Mouse (Mus musculus): Measurements from ENCODE around the gene Olfr1173.

Gene Olfr1173
- long read RNA-seq, experiment 1, result 0 reads
- long read RNA-seq, experiment 2, result 0 reads

DNA sequence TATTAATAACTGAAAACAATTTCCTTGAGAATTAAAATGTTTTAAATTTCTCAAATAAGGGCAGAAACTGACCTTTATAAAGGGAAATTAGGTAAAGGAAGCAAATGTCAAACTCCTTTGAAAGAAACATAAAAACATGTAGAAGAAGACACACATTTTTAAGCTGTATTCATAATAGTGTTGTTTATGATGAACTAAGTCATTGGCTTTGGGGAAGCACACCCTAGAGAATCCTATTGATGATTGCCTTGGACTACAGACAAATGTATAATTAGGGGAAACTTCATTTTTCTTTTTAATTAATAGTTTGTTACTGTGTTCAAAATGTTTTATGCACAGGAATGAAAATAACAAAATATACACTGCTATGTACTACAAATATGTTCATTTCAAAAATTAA, at the start of gene Olfr1173:
Gene Olfr1173 (minus strand): TSS at position 101 of the 400 bp plus-strand sequence.
- intact Hi-C loops (cut with DNase I), result no loop called here

DNA sequence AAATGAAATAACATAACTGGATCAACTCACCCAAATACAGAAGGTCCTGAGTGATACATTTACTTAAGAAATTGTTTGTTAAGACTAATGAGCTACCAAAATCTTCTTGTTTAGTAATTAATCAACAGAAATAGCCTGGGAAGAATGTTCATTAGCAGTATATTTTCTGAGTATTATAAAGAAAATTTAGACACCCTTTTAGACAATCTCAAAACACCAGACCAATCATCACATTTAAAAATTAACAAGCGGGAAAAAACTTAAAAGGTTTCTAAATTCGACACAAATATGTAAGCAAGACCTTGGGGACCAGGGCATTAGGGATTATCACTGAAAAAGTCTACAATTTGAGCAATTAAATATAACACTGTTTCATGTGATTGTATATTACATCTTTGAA, 47.4 kb upstream of the Olfr1173 start, which contains the start of gene Olfr1175-ps:
Gene Olfr1175-ps (minus strand): TSS at position 101 of the 400 bp plus-strand sequence.
- intact Hi-C loops (cut with DNase I), result no loop called here

DNA sequence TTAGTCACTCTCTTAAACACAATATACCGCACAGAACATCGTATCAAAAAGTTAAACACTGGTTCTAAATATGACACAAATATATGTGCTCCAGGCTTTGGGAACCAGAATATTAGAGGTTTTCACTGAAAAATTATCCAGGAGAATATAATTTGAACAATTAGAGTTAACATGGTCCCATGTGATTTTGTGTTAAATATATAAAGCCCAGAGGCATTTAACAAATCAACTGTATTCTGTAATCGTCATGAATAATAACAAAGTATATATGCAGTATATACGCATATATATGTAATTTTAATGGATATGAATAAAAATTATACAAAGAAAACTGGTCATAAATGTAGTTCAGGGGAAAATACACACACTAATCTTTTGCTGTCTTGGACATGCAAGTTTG, 35.4 kb upstream of the Olfr1173 start, which contains the start of gene Olfr1174-ps:
Gene Olfr1174-ps (minus strand): TSS at position 101 of the 400 bp plus-strand sequence.
- intact Hi-C loops (cut with DNase I), result no loop called here

DNA sequence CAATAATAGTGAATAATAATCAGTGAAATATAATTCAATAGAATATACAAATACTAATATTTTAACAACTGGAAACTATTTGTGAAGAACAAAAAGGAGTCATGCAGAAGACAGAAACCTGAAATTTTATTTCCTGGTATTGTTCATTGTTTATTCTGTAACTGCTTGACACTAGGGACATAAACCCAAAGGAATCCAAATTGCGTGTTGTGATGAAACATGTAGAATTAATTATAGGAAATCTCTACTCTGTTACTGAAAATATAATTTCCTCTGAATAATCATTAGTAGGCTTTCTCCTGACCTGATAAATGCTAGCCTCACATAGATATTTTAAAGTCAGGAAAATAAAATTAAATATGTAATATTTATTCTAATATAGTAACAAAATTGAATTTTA, 51.4 kb downstream of the Olfr1173 start, which contains the start of gene Olfr1170:
Gene Olfr1170 (minus strand): TSS at position 101 of the 400 bp plus-strand sequence.
- intact Hi-C loops (cut with DNase I), result no loop called here
